Mouse (Mus musculus): ENCODE results near the gene Pla2g6.
A peak's percentile ranks its signal among the peaks of the same experiment; 100 is the strongest.

GRCm38 (mm10) chr15:79352479-79352878 is 24.3 kb upstream of the Pla2g6 start:
- TF ChIP-seq CTCF (IDR thresholded peaks at IDR 0.05; ENCODE audit: low read depth, low read length) (no peak), POLR2A (IDR thresholded peaks at IDR 0.05; ENCODE audit: insufficient read depth, low read length) (no peak), EP300 (IDR thresholded peaks at IDR 0.05; ENCODE audit: insufficient read depth, low read depth, low read length) (0 out of 2 replicates have a peak, but pooled peaks have one; percentile 17)

Data from ES-Bruce4 (cell line).